Mouse (Mus musculus): ENCODE measurements around the gene Myl6b. TPM values are rescaled to one million over a fixed set of nuclear protein-coding genes. Genes with fewer than 3 reads are reported as not detected.

Myl6b gene
- 5.3 and 6.8 TPM in 2 replicates for polyA plus RNA-seq (2014; fragmentation: Nextera tagmentation; extraction: Ambion mirVana)

GRCm38 (mm10) chr10:128498590-128498989 is at the start of gene Myl6b:
TSS of gene Myl6b (minus strand) at chr10:128498685.
- Histone ChIP-seq H3K36me3 (ENCODE audit: control insufficient read depth, insufficient read depth, low read length) (no peaks in the 10 kb centered on the region), H3K4me3 (replicated peaks; ENCODE audit: low read depth, low read length) (peak within 1 kb of the TSS; percentile 59), H3K4me1 (ENCODE audit: control insufficient read depth, insufficient read depth, low read length) (peaks cover 9% of the 10 kb centered on the region; the same call in 1 of the 2 replicates), H3K27me3 (ENCODE audit: control insufficient read depth, insufficient read depth, low read length) (no peaks in the 10 kb centered on the region), H3K9me3 (ENCODE audit: control insufficient read depth, low read length) (no peaks in the 10 kb centered on the region), H3K27ac (replicated peaks; ENCODE audit: low read depth, low read length) (peak within 1 kb of the TSS; percentile 71), H3K9ac (replicated peaks; ENCODE audit: low read length) (peak within 1 kb of the TSS; percentile 42), H3K4me2 (ENCODE audit: low read length) (peak within 1 kb of the TSS; percentile 78)
- under 1% methylated on average over 27 of the region's 27 CpGs for WGBS
- ATAC-seq (ENCODE audit: low FRiP score, low TSS enrichment): peak; percentile 85
- DNase-seq: peak; percentile 96

GRCm38 (mm10) chr10:128547361-128548032 is 49.0 kb upstream of the Myl6b start, which contains the start of gene Zc3h10:
TSS of gene Zc3h10 (minus strand) at chr10:128547774.
- Histone ChIP-seq H3K4me3 (replicated peaks; ENCODE audit: low read depth, low read length) (peak within 1 kb of the TSS; percentile 73), H3K9me3 (ENCODE audit: control insufficient read depth, low read length) (no peaks in the 10 kb centered on the region), H3K27ac (replicated peaks; ENCODE audit: low read depth, low read length) (peak within 1 kb of the TSS; percentile 97), H3K9ac (replicated peaks; ENCODE audit: low read length) (peak within 1 kb of the TSS; percentile 92), H3K4me2 (ENCODE audit: low read length) (peak within 1 kb of the TSS; percentile 83), H3K36me3 (ENCODE audit: control insufficient read depth, insufficient read depth, low read length) (peaks cover 31% of the 10 kb centered on the region), H3K4me1 (ENCODE audit: control insufficient read depth, insufficient read depth, low read length) (peaks cover 8% of the 10 kb centered on the region), H3K27me3 (ENCODE audit: control insufficient read depth, insufficient read depth, low read length) (no peaks in the 10 kb centered on the region)
- ATAC-seq (ENCODE audit: low FRiP score, low TSS enrichment) (peak; percentile 90), DNase-seq (peak; percentile 98)
- WGBS: under 1% methylated on average over 50 of the region's 50 CpGs

- peak overlapping the region; percentile 83 for H3K4me2 ChIP-seq (ENCODE audit: low read length)
- H3K4me1 ChIP-seq (ENCODE audit: control insufficient read depth, insufficient read depth, low read length): peaks cover 8% of the 10 kb centered on the region
- H3K27me3 ChIP-seq (ENCODE audit: control insufficient read depth, insufficient read depth, low read length): no peaks in the 10 kb centered on the region
- H3K9me3 ChIP-seq (ENCODE audit: control insufficient read depth, low read length): no peaks in the 10 kb centered on the region
- peaks cover 38% of the 10 kb centered on the region for H3K36me3 ChIP-seq (ENCODE audit: control insufficient read depth, insufficient read depth, low read length)
- ATAC-seq (ENCODE audit: low FRiP score, low TSS enrichment) (no peak), DNase-seq (no peak)
- H3K27ac ChIP-seq (replicated peaks; ENCODE audit: low read depth, low read length): peak overlapping the region; percentile 97
- peak overlapping the region; percentile 72 for H3K9ac ChIP-seq (replicated peaks; ENCODE audit: low read length)
- WGBS: 25% methylated on average over 7 of the region's 7 CpGs
- H3K4me3 ChIP-seq (replicated peaks; ENCODE audit: low read depth, low read length): peak overlapping the region; percentile 73
Measured at GRCm38 (mm10) chr10:128546787-128547186, 48.3 kb upstream of the Myl6b start.

- Histone ChIP-seq H3K4me3 (replicated peaks; ENCODE audit: low read depth, low read length) (peak overlapping the region; percentile 73), H3K4me2 (ENCODE audit: low read length) (peak overlapping the region; percentile 83), H3K27me3 (ENCODE audit: control insufficient read depth, insufficient read depth, low read length) (no peaks in the 10 kb centered on the region), H3K9me3 (ENCODE audit: control insufficient read depth, low read length) (no peaks in the 10 kb centered on the region), H3K4me1 (ENCODE audit: control insufficient read depth, insufficient read depth, low read length) (peaks cover 8% of the 10 kb centered on the region), H3K27ac (replicated peaks; ENCODE audit: low read depth, low read length) (peak overlapping the region; percentile 97), H3K36me3 (ENCODE audit: control insufficient read depth, insufficient read depth, low read length) (peaks cover 41% of the 10 kb centered on the region), H3K9ac (replicated peaks; ENCODE audit: low read length) (peak overlapping the region; percentile 72; the same call in 1 of the 2 replicates)
- no peak for ATAC-seq (ENCODE audit: low FRiP score, low TSS enrichment)
- WGBS: 16% methylated on average over 4 of the region's 4 CpGs
- DNase-seq: peak; percentile 79
Measured at GRCm38 (mm10) chr10:128546361-128546760, 47.9 kb upstream of the Myl6b start.

- 87% methylated on average over 3 of the region's 3 CpGs for WGBS
- H3K4me1 ChIP-seq (ENCODE audit: control insufficient read depth, insufficient read depth, low read length): peaks cover 8% of the 10 kb centered on the region
- H3K27ac ChIP-seq (replicated peaks; ENCODE audit: low read depth, low read length): no peak overlapping the region
- H3K27me3 ChIP-seq (ENCODE audit: control insufficient read depth, insufficient read depth, low read length): no peaks in the 10 kb centered on the region
- H3K9me3 ChIP-seq (ENCODE audit: control insufficient read depth, low read length): no peaks in the 10 kb centered on the region
- H3K9ac ChIP-seq (replicated peaks; ENCODE audit: low read length): no peak overlapping the region
- H3K4me3 ChIP-seq (replicated peaks; ENCODE audit: low read depth, low read length): no peak overlapping the region
- no peak for DNase-seq
- ATAC-seq (ENCODE audit: low FRiP score, low TSS enrichment): no peak
- H3K36me3 ChIP-seq (ENCODE audit: control insufficient read depth, insufficient read depth, low read length): peaks cover 47% of the 10 kb centered on the region
- no peak overlapping the region for H3K4me2 ChIP-seq (ENCODE audit: low read length)
Measured at GRCm38 (mm10) chr10:128545570-128545898, 47.0 kb upstream of the Myl6b start.

- Histone ChIP-seq H3K27me3 (ENCODE audit: control insufficient read depth, insufficient read depth, low read length) (no peaks in the 10 kb centered on the region), H3K9me3 (ENCODE audit: control insufficient read depth, low read length) (no peaks in the 10 kb centered on the region), H3K4me1 (ENCODE audit: control insufficient read depth, insufficient read depth, low read length) (peaks cover 8% of the 10 kb centered on the region), H3K4me3 (replicated peaks; ENCODE audit: low read depth, low read length) (no peak overlapping the region), H3K9ac (replicated peaks; ENCODE audit: low read length) (no peak overlapping the region), H3K4me2 (ENCODE audit: low read length) (no peak overlapping the region), H3K36me3 (ENCODE audit: control insufficient read depth, insufficient read depth, low read length) (peaks cover 47% of the 10 kb centered on the region), H3K27ac (replicated peaks; ENCODE audit: low read depth, low read length) (no peak overlapping the region)
- DNase-seq (no peak), ATAC-seq (ENCODE audit: low FRiP score, low TSS enrichment) (no peak)
- 96% methylated on average over 37 of the region's 37 CpGs for WGBS
Measured at GRCm38 (mm10) chr10:128544674-128545569, 46.4 kb upstream of the Myl6b start.

- Histone ChIP-seq H3K36me3 (ENCODE audit: control insufficient read depth, insufficient read depth, low read length) (peaks cover 47% of the 10 kb centered on the region), H3K4me3 (replicated peaks; ENCODE audit: low read depth, low read length) (no peak overlapping the region), H3K27me3 (ENCODE audit: control insufficient read depth, insufficient read depth, low read length) (no peaks in the 10 kb centered on the region), H3K4me2 (ENCODE audit: low read length) (no peak overlapping the region), H3K9ac (replicated peaks; ENCODE audit: low read length) (no peak overlapping the region), H3K4me1 (ENCODE audit: control insufficient read depth, insufficient read depth, low read length) (peaks cover 8% of the 10 kb centered on the region), H3K27ac (replicated peaks; ENCODE audit: low read depth, low read length) (no peak overlapping the region), H3K9me3 (ENCODE audit: control insufficient read depth, low read length) (no peaks in the 10 kb centered on the region)
- ATAC-seq (ENCODE audit: low FRiP score, low TSS enrichment) (no peak), DNase-seq (no peak)
- WGBS: 96% methylated on average over 15 of the region's 15 CpGs
Measured at GRCm38 (mm10) chr10:128544151-128544657, 45.7 kb upstream of the Myl6b start.

- H3K36me3 ChIP-seq (ENCODE audit: control insufficient read depth, insufficient read depth, low read length): peaks cover 47% of the 10 kb centered on the region
- H3K9me3 ChIP-seq (ENCODE audit: control insufficient read depth, low read length): no peaks in the 10 kb centered on the region
- H3K27me3 ChIP-seq (ENCODE audit: control insufficient read depth, insufficient read depth, low read length): no peaks in the 10 kb centered on the region
- H3K4me3 ChIP-seq (replicated peaks; ENCODE audit: low read depth, low read length): no peak overlapping the region
- H3K4me1 ChIP-seq (ENCODE audit: control insufficient read depth, insufficient read depth, low read length): peaks cover 8% of the 10 kb centered on the region
- H3K9ac ChIP-seq (replicated peaks; ENCODE audit: low read length): no peak overlapping the region
- no peak overlapping the region for H3K4me2 ChIP-seq (ENCODE audit: low read length)
- DNase-seq (no peak), ATAC-seq (ENCODE audit: low FRiP score, low TSS enrichment) (no peak)
- 73% methylated on average over 2 of the region's 2 CpGs for WGBS
- H3K27ac ChIP-seq (replicated peaks; ENCODE audit: low read depth, low read length): no peak overlapping the region
Measured at GRCm38 (mm10) chr10:128543100-128543499, 44.6 kb upstream of the Myl6b start.

Measured in midbrain, embryonic 14.5 days (tissue).